Mouse (Mus musculus): Measurements from ENCODE around the gene Pnisr.

Pnisr gene

DNA sequence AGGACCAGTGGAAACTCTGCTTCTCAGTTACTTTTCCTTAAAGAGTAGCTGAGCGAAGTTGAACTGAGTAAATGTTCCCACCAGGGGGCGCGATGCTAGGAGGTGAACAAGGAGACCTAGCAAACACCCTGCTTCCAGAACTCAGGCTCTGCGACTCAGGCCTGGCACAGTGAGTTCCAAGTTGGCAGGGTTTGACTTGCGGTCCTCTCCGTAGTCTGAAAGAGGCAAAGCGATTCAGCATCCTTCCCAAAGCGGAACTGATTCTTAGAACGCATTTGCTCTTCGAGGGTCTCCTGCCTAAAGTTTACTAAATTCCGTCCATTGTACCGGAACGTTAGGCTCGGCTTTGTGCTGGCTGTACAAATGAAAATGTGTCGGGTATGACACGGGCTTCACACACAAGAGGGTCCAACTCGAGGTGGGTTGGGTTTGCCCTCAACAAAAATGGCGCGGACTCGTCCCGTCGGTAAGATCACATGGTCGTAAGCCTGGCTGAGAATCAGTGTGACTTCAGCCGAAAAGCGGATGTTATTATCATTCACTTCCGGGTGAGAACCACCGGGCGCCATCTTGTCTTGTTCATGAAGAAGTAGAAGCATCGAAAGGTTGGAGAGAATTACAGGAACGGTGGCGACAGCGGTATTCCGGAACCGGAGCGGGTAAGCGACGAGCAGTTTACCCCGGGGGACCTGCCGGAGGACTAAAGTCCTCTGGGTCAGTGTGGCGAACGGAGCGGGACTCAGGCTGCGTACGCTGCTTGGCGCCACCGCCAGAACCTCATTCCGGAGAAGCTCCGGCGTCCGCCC lies at the start of gene Pnisr:
Pnisr (plus strand) TSS at position 103 of the 806 bp plus-strand sequence.
- DNase-seq (ENCODE audit: low spot score) = peak; percentile 96

DNA sequence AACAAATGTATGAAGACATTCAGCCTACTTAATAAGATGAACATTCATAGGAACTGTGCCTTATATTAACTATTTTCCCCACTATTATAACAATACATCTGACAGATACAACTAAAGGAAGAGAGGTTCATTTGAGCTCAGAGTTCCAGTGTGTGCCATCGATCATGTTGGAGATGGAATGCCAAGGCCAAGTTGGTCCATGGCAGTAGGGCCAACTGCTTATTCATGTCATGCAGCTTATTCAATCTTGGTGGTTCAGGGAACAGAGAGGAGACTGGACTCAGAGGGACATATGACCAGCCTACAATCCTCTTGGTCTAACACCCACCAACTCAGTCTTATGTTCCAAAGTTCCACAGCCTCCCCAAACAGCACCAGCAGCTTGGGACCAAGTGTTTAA lies 46.4 kb upstream of the Pnisr start:
- DNase-seq (ENCODE audit: low spot score) = no peak

DNA sequence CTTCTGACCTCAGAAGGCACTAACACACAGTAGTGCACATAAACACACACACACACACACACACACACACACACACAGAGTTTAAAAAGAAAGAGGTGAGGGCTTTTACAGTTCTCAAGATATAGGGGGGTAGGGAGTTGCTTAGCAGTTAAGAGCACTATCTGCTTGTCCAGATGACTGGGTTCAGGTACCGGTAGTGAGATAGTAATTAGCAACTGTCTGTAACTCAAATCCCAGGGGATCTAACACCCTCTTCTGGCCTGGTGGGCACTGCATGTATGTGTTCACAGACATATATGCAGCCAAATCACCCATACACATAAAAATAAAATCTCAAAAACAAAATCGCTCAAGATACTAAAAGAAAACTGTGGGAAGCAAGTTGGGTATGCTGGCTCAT lies 45.8 kb upstream of the Pnisr start:
- no peak for DNase-seq (ENCODE audit: low spot score)

GRCm38 (mm10) chr4:21807204-21807603 lies 40.2 kb upstream of the Pnisr start:
- no peak for DNase-seq (ENCODE audit: low spot score)

- DNase-seq (ENCODE audit: low spot score) = no peak
Measured at GRCm38 (mm10) chr4:21810608-21811007, 36.8 kb upstream of the Pnisr start.

DNA sequence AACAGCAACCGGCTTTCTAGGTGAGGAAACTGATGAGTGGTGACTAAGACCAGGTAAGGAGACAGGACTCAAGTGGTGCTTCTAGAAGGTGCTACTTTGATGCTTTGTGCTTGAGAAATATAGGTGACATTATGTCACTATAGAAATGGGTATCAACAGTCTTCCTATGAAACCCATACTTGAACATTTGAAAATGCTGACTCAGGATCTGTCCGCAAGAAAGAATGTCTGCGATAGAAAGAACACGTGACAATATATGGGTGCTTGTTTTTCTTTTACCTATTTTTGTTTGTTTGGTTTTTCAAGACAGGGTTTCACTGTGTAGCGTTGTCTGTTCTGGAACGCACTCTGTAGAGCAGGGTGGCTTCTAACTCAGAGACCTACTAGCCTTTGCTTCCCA lies 34.7 kb upstream of the Pnisr start:
- DNase-seq (ENCODE audit: low spot score) = no peak

GRCm38 (mm10) chr4:21814029-21814428 lies 33.4 kb upstream of the Pnisr start:
- DNase-seq (ENCODE audit: low spot score) = peak; percentile 38

GRCm38 (mm10) chr4:21826616-21827015 lies 20.8 kb upstream of the Pnisr start:
- no peak for DNase-seq (ENCODE audit: low spot score)

DNA sequence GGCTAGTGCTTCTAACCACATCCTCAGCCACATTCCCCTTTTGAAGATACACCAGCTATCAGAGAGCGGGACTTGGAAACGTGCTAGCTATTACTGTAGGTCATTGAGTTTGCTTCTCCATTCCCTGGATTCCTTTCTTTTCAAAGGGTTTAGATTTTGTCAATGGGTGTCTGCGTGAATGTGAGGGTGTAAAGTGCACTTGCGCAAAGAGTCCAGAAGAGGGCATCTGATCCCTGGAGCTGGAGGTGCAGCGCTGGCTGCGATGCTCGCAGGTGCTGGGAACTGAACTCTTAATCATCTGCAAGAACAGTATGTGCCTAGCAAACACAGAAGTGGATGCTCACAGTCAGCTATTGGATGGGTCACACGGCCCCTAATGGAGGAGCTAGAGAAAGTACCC lies 14.5 kb upstream of the Pnisr start:
- DNase-seq (ENCODE audit: low spot score) = no peak

- peak; percentile 89 for DNase-seq (ENCODE audit: low spot score)
Measured at GRCm38 (mm10) chr4:21848287-21848630, 876 bp downstream of the Pnisr start.

GRCm38 (mm10) chr4:21857481-21857880 lies 10.1 kb downstream of the Pnisr start:
- no peak for DNase-seq (ENCODE audit: low spot score)

GRCm38 (mm10) chr4:21865226-21865625 lies 17.8 kb downstream of the Pnisr start:
- DNase-seq (ENCODE audit: low spot score) = no peak

- DNase-seq (ENCODE audit: low spot score) = no peak
Measured at GRCm38 (mm10) chr4:21878776-21879175, 31.4 kb downstream of the Pnisr start.

- DNase-seq (ENCODE audit: low spot score) = peak; percentile 74
Measured at GRCm38 (mm10) chr4:21879565-21880220, 32.3 kb downstream of the Pnisr start, which contains the start of gene Coq3. Coq3 (plus strand) TSS chr4:21879673.

DNA sequence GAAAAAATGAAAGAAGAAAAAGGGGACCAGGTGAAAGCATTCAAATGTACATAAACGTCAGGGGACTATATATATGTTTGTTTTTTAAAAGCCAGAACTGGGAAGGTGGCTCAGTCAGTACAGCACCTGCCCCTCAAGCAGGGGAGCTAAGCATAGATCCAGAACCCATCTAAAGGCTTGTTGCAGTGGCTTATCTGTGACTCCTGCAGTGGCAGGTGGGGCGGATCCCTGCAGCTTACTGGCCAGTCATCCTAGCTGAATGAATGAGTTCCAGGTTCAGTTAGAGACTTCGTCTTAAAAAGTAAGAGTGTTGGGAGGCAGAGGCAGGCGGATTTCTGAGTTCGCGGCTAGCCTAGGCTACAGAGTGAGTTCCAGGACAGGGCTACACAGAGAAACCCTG lies 35.4 kb downstream of the Pnisr start:
- DNase-seq (ENCODE audit: low spot score) = no peak

GRCm38 (mm10) chr4:21885831-21886230 lies 38.4 kb downstream of the Pnisr start:
- DNase-seq (ENCODE audit: low spot score) = no peak
